Mouse (Mus musculus) macrophage (primary cell): ENCODE data around the gene Nmnat3. TPM values are rescaled to one million over a fixed set of nuclear protein-coding genes. Genes with fewer than 3 reads are reported as not detected.
"Not testable (repeated sequence)": the region's sequence is repeated elsewhere in the genome, so short reads cannot be mapped to it uniquely, and the experiment has no call there.

Experiments used
- H3K27ac ChIP-seq: fragments of 350-480 bp; formaldehyde crosslinking; 2 replicates; pipeline ENCODE4 v1.9.0; 2021
- H3K36me3 ChIP-seq: fragments of 350-480 bp; formaldehyde crosslinking; 2 replicates; pipeline ENCODE4 v1.9.0; 2021; ENCODE audit errors: inconsistent target
- H3K4me3 ChIP-seq: fragments of 350-480 bp; formaldehyde crosslinking; 2 replicates; pipeline ENCODE4 v1.9.0; 2021; ENCODE audit errors: inconsistent target
- H3K79me2 ChIP-seq: fragments of 350-480 bp; formaldehyde crosslinking; 2 replicates; pipeline ENCODE4 v1.9.0; 2021; ENCODE audit errors: inconsistent target
- WGBS: methylation state at CpG from one replicate; pipeline ENCODE4 v1.1.7; 2026; ENCODE audit warnings: inconsistent platforms; ENCODE audit not compliant: missing documents; 5-methylcytosine and 5-hydroxymethylcytosine counted together
- polyA plus RNA-seq: library from polyadenylated mRNA; stranded (reverse); fragments of 250-400 nt; gene quantifications from 3 replicates; pipeline ENCODE4 v1.2.4, GENCODE M21; 2018; ENCODE audit warnings: inconsistent platforms
- total RNA-seq, 78 experiments: library from RNA; depleted of rRNA; stranded (reverse); fragments of 250-400 nt; gene quantifications; 1 replicate in 9 of 78; 2 replicates in 24 of 78; 3 replicates in 43 of 78; 4 replicates in 2 of 78; pipeline ENCODE4 v1.2.4; 2018; ENCODE audit warnings: inconsistent platforms in 56 of 78

Gene Nmnat3
- 10 to 100 TPM in 24 of 26 experiments, 1 to 10 TPM in 2; 8.3 to 53.0 (median 30.8) TPM for total RNA-seq (2018; cell fraction: chromatin; rRNA removed)
- total RNA-seq (2018; cell fraction: cytosol; rRNA removed), result 10 to 100 TPM in 1 of 26 experiments, 1 to 10 TPM in 25; 4.2 to 10.1 (median 7.9) TPM
- total RNA-seq (2018; cell fraction: nucleus; rRNA removed), result 10 to 100 TPM in 25 of 26 experiments, 1 to 10 TPM in 1; 6.7 to 41.9 (median 21.8) TPM
- polyA plus RNA-seq, result 5.7 to 8.8 TPM (median 8.7 TPM) in 3 replicates

DNA sequence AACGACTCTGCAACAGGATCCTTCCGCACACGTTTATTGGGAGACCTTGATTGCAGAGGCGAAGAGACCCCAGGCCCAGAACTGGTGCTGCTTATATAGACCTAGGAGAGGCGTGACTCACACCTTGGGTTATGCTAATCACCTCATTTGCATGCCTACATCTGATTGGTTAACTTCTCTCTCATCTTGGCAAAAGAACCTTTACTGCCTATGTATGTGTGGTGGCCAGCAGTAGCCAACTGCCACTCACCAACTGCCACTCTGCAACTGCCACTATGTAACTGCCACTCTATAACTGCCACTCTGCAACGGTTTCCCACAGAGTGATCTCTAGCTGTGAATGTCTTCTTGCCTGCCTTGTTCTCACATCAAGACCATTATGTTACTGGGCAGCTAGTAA, at the start of gene Nmnat3:
Nmnat3 (plus strand) TSS at position 301 of the 400 bp plus-strand sequence.
- H3K79me2 ChIP-seq, H3K4me3 ChIP-seq, H3K27ac ChIP-seq, H3K36me3 ChIP-seq: not testable (repeated sequence)
- WGBS, result 87% methylated on average over 6 of the region's 6 CpGs

DNA sequence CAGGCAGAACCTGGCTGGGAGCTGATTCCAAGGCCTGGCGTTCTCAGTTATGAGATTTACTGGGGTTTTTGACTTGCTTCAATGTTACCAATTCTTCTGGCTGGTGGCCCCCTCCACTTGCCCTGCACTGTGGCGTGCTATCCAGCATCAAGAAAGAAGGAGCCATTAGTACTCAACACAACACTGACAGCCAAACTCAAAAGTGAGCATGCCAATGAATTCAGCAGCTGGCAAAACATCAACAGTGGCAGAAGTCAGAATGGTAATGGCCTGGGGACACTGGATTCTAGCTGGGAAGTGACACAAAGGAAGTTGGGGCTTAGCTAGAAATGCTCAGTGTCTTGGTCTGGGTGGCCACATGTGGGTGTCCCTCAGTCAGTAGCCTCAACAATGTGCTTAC, 43.8 kb upstream of the Nmnat3 start:
- no peak overlapping the region for H3K27ac ChIP-seq
- no peaks in the 10 kb centered on the region for H3K79me2 ChIP-seq
- WGBS, result 88% methylated on average over 2 of the region's 2 CpGs
- no peak overlapping the region for H3K4me3 ChIP-seq
- H3K36me3 ChIP-seq, result no peaks in the 10 kb centered on the region

DNA sequence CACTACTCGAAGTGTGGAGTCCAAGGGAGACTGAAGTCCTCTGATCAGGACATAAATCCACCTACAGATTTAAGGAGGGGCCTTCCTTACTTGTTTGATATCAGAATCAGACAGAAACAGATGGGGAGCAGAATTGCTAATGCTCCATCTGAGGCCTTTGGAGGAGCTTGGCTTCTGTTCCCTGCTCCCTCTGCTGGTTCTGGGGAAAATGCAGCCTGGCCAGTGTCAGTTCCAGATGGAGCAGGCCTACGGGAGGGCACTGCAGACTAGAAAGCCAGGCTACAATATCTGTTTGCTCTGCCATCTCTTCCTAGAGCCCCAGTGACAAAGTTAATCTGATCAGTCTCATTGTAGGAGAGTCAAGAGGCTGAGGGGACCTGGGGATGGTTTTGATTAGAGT, 43.0 kb upstream of the Nmnat3 start:
- Histone ChIP-seq H3K27ac (no peak overlapping the region), H3K36me3 (no peaks in the 10 kb centered on the region), H3K4me3 (no peak overlapping the region), H3K79me2 (no peaks in the 10 kb centered on the region)
- WGBS, result 53% methylated on average over 2 of the region's 2 CpGs

DNA sequence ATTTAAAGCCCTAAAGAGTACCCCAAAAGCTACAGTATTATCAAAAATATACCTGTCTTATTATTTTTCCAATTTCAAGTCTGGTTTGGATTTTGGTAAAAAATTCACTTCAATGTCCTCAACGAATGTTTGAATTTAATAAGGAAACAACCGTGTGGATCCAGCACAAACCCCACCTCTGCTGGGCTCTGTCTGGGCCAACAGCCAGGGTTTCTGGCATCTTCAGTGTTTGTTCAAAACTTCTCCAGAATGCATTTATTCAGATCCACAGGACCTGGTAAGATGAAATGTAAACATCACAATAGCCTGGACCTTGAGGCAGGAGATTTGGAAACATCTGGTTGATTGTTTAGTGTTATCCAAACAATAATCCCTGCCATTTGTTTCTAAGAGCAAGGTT, 42.0 kb upstream of the Nmnat3 start:
- Histone ChIP-seq H3K4me3 (no peak overlapping the region), H3K79me2 (no peaks in the 10 kb centered on the region), H3K27ac (no peak overlapping the region), H3K36me3 (no peaks in the 10 kb centered on the region)
- 89% methylated on average over 2 of the region's 2 CpGs for WGBS

DNA sequence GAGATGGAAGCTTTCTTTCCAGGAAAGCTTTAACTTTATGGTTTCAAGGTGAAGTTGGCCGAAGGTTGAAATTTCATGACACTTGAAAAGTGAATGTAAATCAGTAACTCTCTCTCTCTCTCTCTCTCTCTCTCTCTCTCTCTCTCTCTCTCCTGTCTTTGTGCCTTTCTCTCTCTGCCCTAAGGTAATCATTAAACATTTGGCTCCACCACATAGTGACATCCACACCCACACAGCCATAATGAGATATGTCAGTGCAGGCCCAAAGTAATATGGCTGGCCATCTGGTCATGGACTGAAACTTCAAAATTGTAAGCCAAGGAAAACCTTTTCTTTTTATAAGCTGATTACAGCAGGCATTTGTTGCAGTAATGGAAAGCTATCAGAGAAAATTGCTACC, 40.9 kb upstream of the Nmnat3 start:
- Histone ChIP-seq H3K79me2 (no peaks in the 10 kb centered on the region), H3K27ac (no peak overlapping the region), H3K4me3 (no peak overlapping the region), H3K36me3 (no peaks in the 10 kb centered on the region)
- WGBS, result 75% methylated on average over 1 of the region's 1 CpGs

DNA sequence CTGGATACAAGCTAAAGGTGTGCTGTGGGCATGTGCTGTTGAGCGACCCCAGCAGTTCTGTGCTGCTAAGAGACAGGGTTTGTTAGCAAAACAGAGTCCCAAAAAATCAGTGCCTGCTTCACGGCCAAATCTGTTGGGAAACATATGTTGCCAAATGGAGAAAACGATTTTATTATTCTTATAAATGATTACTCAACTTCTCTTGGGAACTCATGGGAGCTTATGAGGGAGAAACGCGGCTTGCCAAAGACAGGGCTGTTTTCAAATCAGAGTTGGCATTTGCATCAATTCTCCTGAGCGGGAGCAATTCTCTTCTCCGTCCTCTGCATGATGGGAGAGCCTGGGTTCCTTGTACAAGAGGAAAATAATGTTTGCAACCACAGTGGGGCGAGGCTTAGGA, 27.0 kb upstream of the Nmnat3 start:
- WGBS, result 88% methylated on average over 8 of the region's 8 CpGs
- no peak overlapping the region for H3K4me3 ChIP-seq
- H3K36me3 ChIP-seq, result no peaks in the 10 kb centered on the region
- no peak overlapping the region for H3K27ac ChIP-seq
- H3K79me2 ChIP-seq, result no peaks in the 10 kb centered on the region

DNA sequence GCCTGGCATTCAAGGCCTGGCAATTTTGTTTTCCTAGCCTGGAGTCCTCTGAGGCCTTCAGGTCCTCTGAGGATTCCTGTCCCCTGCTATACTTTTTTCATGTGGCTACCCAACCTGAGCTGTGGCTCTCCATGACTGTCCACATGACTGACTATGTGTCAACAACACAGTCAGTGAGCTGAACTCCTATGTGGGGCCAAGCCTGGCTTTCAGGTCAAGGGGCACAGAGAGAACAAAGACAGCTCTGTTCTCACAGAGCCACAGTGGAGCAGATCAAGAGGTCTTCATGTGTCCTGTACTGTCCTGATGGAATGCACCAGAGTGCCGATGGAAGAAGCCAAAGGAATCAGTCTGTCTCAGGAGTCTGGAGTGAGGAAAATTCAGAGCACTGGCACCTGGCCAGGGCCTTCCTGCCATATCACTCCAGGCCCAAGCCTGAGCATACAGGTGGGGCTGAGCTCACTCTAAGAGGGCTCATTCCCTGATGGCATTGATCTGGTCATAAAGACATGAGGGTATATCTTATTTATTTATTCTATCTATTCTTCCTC, 25.7 kb upstream of the Nmnat3 start:
- H3K27ac ChIP-seq, result no peak overlapping the region
- no peaks in the 10 kb centered on the region for H3K36me3 ChIP-seq
- 69% methylated on average over 1 of the region's 1 CpGs for WGBS
- no peak overlapping the region for H3K4me3 ChIP-seq
- no peaks in the 10 kb centered on the region for H3K79me2 ChIP-seq

DNA sequence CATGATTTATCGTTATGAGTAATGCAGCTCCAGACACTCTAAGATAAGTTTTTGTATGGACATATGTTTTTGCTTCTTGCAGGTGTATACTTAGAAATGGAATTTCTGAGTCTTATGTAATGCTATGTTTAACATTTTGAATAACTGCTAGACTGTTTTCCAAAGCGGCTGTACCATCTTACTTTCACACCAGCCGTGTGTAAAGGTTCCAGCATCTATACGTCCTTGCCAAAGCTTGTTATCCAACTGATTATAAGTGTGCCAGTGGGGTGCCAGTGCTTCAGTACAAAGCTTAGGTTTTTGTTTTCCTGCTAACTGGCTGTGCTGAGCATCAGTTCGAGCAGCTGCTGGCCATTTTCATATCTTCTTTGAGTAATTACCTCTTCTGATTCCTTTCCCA, 22.3 kb upstream of the Nmnat3 start:
- H3K27ac ChIP-seq, result no peak overlapping the region
- 80% methylated on average over 5 of the region's 5 CpGs for WGBS
- H3K36me3 ChIP-seq, result no peaks in the 10 kb centered on the region
- H3K79me2 ChIP-seq, result no peaks in the 10 kb centered on the region
- H3K4me3 ChIP-seq, result no peak overlapping the region

DNA sequence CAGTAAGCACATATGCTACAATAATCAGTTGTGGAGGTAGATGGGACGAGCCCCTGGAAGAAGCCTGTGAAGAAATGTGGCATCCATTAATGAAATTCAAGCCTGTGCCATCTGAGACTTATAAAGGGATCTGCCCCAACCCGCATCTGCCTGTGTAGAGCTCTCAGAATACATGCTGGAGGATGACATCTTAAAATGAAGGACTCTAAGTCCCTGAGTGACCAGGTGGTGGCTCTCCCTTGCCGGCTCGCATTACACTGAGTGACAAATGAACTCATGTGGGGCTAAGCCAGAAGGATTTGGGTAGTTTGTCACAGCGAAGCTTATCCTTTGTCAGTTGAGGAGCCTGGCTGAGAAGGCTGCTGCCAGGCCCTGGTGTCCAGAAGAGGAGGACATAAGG, 14.5 kb upstream of the Nmnat3 start:
- Histone ChIP-seq H3K27ac (no peak overlapping the region), H3K79me2 (no peaks in the 10 kb centered on the region), H3K36me3 (no peaks in the 10 kb centered on the region), H3K4me3 (no peak overlapping the region)
- WGBS, result 80% methylated on average over 5 of the region's 5 CpGs

DNA sequence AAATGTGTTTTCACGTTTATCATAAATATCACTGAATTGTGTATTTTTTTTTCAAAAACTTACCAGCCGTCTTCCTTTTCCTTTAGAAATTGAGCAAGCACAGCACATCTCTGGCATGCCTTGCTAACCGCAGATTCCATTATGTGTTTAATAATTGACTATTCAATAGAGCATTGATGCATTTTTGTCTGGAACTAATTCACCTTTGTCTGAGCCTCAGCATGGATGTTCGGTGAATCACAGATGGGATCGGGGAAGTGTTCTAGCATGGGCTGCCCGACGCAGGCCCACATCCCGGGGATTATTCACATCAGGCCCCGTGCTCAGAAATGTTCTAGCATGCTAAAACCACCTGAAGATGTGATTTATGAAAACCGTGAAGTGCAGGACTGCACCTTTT, 12.2 kb upstream of the Nmnat3 start:
- Histone ChIP-seq H3K79me2 (no peaks in the 10 kb centered on the region), H3K4me3 (no peak overlapping the region), H3K36me3 (no peaks in the 10 kb centered on the region), H3K27ac (no peak overlapping the region)
- WGBS, result 93% methylated on average over 10 of the region's 10 CpGs

DNA sequence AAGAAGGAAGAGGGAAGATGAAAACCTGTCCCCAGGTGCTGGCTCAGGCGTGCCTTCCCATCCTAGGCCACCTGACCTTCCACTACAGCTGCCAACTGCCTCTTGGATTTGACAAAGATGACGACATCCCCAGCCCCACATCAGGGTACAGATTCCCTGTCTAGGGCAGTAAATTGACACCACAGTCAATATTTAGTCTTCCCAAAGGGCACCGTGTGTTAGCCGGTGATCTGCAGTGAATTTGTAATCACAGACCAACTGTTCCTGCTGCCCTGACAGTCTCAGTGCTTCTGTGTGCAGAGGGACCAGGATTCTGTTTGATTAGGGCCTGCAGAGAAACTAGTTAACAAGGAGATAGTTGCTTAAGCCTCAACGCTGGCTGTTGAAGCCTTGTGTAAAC, 7.1 kb upstream of the Nmnat3 start:
- Histone ChIP-seq H3K27ac (no peak overlapping the region), H3K36me3 (no peaks in the 10 kb centered on the region), H3K79me2 (no peaks in the 10 kb centered on the region), H3K4me3 (no peak overlapping the region)
- 82% methylated on average over 5 of the region's 5 CpGs for WGBS

DNA sequence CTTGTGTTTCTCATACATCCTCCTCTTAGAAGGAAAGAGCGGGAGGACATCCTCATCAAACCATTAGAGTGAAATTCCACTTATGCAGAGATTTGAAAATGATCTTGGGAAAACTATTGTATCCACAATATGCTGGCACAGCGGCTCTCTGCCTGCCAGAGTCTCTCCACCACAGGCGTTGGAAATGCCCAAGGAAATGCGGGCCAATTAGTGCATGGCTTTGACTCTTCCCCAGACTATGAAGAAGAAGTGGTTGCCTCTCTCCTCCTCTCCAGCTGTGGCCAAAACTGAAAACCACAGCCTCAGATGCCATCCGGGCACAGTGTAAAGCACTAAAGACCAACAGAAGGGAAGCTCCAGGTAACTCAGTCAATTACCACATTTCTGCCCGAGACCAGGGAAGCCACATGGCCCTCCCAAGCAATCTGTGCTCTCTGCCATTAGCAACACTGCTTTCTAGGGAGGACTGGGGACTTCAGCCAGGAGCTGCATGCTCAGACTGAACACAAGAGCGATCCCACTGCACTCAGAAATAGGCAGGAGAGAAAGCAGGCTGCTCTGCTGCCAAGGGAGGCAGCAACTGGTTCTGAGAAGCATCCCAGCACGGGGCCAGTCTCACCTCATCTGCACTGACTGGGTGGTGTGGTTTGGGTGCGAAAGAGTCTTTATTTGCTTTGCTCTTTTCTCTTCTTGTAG, 1.5 kb upstream of the Nmnat3 start:
- no peaks in the 10 kb centered on the region for H3K79me2 ChIP-seq
- no peak overlapping the region for H3K4me3 ChIP-seq
- H3K36me3 ChIP-seq, result no peaks in the 10 kb centered on the region
- no peak overlapping the region for H3K27ac ChIP-seq
- 72% methylated on average over 9 of the region's 9 CpGs for WGBS

DNA sequence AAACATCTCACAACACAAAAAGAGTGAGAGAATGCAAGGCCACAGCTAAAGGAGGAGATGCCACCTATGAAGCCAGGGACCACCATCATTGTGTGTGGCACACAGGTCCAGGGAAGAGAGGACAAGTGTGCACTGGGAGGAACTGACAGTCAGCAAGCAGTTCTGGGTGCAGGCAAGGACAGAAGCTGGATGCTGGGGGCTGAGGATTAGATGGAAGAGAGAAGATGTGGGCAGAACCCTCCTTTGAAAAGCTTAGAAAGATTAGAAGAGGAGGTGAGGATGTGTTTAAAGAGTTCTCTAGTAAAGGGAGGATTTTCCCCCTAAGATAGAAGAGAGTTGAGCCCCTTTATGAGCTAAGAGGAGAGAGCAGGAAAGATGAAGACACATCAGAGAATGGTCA, 2.4 kb downstream of the Nmnat3 start:
- H3K4me3 ChIP-seq, result no peak overlapping the region
- no peaks in the 10 kb centered on the region for H3K36me3 ChIP-seq
- no peaks in the 10 kb centered on the region for H3K79me2 ChIP-seq
- H3K27ac ChIP-seq, result no peak overlapping the region

DNA sequence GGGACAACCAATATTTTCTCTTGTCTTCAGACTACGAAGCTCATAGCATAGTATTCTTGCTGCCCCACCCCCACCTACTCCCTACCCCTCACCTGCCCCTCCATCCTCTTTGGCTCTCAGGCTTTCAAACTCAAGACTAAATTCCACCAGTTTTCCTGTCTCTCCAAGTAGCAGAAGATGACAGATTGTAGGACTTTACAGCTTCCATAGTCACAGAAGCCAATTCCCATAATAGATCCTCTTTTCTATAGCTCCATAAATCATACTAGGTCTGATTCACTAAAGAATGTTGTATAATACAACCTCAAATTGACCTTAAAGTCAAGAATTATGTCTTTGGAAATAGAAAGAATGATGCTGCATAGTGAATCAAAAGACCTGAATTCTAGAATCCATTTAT, 3.4 kb downstream of the Nmnat3 start:
- H3K79me2 ChIP-seq, result no peaks in the 10 kb centered on the region
- no peak overlapping the region for H3K27ac ChIP-seq
- no peak overlapping the region for H3K4me3 ChIP-seq
- WGBS, result 88% methylated on average over 1 of the region's 1 CpGs
- H3K36me3 ChIP-seq, result no peaks in the 10 kb centered on the region

DNA sequence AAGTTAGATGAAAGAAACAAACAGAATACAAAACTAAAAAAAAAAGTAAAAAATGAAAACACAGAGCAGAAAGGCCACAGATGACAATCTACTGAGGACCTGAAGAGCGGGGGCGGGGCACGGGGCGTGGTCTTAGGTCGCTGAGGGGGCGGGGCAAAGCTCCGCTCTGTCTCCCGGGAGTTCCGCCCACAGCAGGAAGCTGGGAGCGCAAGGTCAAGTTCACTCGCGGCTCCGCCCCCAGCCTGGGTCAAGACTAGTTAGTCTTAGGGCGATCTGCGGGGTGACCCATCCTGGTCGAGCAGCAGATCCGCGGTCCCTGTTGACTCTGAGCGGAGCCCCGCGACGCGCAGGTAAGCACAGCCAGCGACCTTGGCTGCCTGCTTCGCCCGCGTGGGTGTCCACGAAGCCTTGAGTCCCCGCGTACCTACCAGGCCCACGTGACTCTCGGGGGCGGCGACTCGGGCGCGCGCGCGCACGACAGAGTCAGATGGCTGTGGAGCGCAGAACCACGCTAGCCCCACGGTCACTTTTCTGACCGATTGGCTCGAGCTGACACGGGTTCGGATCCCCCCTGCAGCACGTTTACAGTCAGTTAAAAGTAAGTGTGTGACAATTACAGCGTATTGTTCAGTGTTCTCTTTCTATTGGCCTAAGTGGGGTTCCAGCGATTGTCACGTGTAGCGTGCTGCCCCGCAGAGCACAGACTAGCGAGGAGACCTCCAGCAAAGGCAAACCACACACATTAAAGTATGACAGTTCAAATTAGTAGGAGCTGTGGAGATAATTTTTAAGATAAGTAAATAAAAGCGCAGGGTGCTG, 9.4 kb downstream of the Nmnat3 start:
- Histone ChIP-seq H3K79me2 (peaks cover 15% of the 10 kb centered on the region; the same call in 1 of the 2 replicates), H3K4me3 (peak overlapping the region; percentile 62), H3K27ac (peak overlapping the region; percentile 64), H3K36me3 (no peaks in the 10 kb centered on the region)
- under 1% methylated on average over 45 of the region's 56 CpGs for WGBS
